Mouse (Mus musculus): ENCODE measurements at regions not wholly inside any gene's neighbourhood (a gene's known extent, or its start where the extent isn't known, plus 50 kb on each side); places are given as distances from the start of the nearest gene placed in this dataset.

DNA sequence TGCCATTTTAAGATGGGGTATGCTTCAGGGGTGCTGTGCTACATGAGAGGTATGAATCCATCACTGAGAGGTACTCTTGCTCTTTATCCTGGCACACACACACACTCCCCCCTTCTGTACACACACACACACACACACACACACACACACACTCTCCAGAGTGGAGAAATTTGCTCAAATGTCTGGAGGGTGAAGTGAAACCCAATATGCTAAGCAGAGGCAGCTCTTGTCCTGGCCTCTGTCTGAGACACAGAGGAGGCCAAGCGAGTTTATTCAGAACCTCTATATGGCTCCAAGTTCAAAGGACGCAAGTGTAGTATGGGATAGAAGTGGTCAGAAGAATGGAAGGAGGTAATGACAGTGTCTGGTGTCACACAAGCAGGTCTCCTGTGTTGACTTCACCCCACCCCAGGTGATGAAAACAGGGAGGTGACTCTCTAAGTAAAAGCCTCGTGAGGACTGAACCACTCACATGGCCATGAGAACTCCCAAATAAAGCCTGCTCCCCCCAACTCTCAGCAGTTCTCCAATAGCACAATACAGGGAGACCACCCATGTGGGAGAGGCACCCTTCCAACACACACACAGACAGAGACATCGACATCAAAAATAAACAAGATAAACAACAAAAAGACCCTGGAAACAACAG, 164.6 kb upstream of the Klf14 start:
- TF ChIP-seq CTCF (IDR thresholded peaks at IDR 0.05; ENCODE audit: control insufficient read depth, insufficient read depth, insufficient read length), result no peak
- TF ChIP-seq FOSL1 (IDR thresholded peaks at IDR 0.05; ENCODE audit: insufficient read depth, low read length, poor library complexity, severe bottlenecking), result no peak
- TF ChIP-seq CEBPB (IDR thresholded peaks at IDR 0.05; ENCODE audit: low read depth), result no peak
- TF ChIP-seq USF1 (IDR thresholded peaks at IDR 0.05; ENCODE audit: low read depth), result no peak
- TF ChIP-seq MYOG (IDR thresholded peaks at IDR 0.05; ENCODE audit: control insufficient read depth, extremely low read depth, insufficient read length), result no peak

All from C2C12 (cell line).